Mouse (Mus musculus) heart, postnatal 10 days (tissue): ENCODE measurements around the gene Rad21l. TPM values are rescaled to one million over a fixed set of nuclear protein-coding genes. Genes with fewer than 3 reads are reported as not detected.

Experiments
- DNase-seq, 2 experiments: peaks; one replicate each; pipeline ENCODE4 v3.0.0; 2021
- intact Hi-C: fragments of 180-260 bp; cut with DNase I; formaldehyde crosslinking; loops from one replicate; pipeline ENCODE4 v1.15.1; 2025
- total RNA-seq, 2 experiments: library from RNA; stranded (reverse); gene quantifications; 2 replicates each; pipeline ENCODE4 v1.2.3; 2021

Rad21l gene
- total RNA-seq = not detected

GRCm38 (mm10) chr2:151668433-151668832 lies at the start of gene Rad21l:
TSS of gene Rad21l (minus strand) at chr2:151668533.
- no peak for DNase-seq
- intact Hi-C loops = no loop called here

- intact Hi-C loops = no loop called here
- peak; percentile 14 to 19 for DNase-seq
These were observed 48.2 kb upstream of the Rad21l start for GRCm38 (mm10) chr2:151716318-151717055.

GRCm38 (mm10) chr2:151715526-151715925 lies 47.2 kb upstream of the Rad21l start:
- intact Hi-C loops = no loop called here
- DNase-seq = no peak

- intact Hi-C loops = no loop called here
- DNase-seq = peak; percentile 16 to 51
These were observed 44.3 kb upstream of the Rad21l start for GRCm38 (mm10) chr2:151712647-151713046.

GRCm38 (mm10) chr2:151702851-151703190 lies 34.5 kb upstream of the Rad21l start:
- intact Hi-C loops = no loop called here
- peak in 1 of 2 experiments; percentile 24 for DNase-seq

- intact Hi-C loops = no loop called here
- peak; percentile 47 to 49 for DNase-seq
These were observed 34.0 kb upstream of the Rad21l start for GRCm38 (mm10) chr2:151702146-151702850.

GRCm38 (mm10) chr2:151701231-151702145 lies 33.2 kb upstream of the Rad21l start, which contains the start of gene Tmem74b:
TSS of gene Tmem74b (plus strand) at chr2:151702008.
- intact Hi-C loops = no loop called here
- DNase-seq = no peak

- intact Hi-C loops = loop anchor here (5.0 kb wide), 2 partner anchors 171 to 191 kb away; partner anchors contain the start of gene Nsfl1c
These were observed 14.6 kb upstream of the Rad21l start for GRCm38 (mm10) chr2:151682976-151683375.

GRCm38 (mm10) chr2:151682357-151682756 lies 14.0 kb upstream of the Rad21l start:
- intact Hi-C loops = loop anchor here (5.0 kb wide), 2 partner anchors 170 to 190 kb away; partner anchors contain the start of gene Nsfl1c
- DNase-seq = peak; percentile 16 to 18

More at GRCm38 (mm10) chr2:151682976-151683375, 14.6 kb upstream of the Rad21l start:
- no peak for DNase-seq

- DNase-seq = no peak
- intact Hi-C loops = loop anchor here (5.0 kb wide), 1 partner anchor 99 kb away; no protein-coding TSS in a partner anchor
These were observed 7.9 kb upstream of the Rad21l start for GRCm38 (mm10) chr2:151676234-151676633.

- no peak for DNase-seq
- intact Hi-C loops = no loop called here
These were observed 2.6 kb upstream of the Rad21l start for GRCm38 (mm10) chr2:151670968-151671329.

GRCm38 (mm10) chr2:151670026-151670967 lies 2.0 kb upstream of the Rad21l start:
- DNase-seq = no peak
- intact Hi-C loops = no loop called here

GRCm38 (mm10) chr2:151652053-151652452 lies 16.3 kb downstream of the Rad21l start:
- no peak for DNase-seq
- intact Hi-C loops = no loop called here

GRCm38 (mm10) chr2:151636015-151636402 lies 32.3 kb downstream of the Rad21l start:
- intact Hi-C loops = no loop called here
- no peak for DNase-seq

- DNase-seq = no peak
- intact Hi-C loops = no loop called here
These were observed 32.8 kb downstream of the Rad21l start for GRCm38 (mm10) chr2:151635362-151636014.

GRCm38 (mm10) chr2:151634903-151635302 lies 33.4 kb downstream of the Rad21l start:
- intact Hi-C loops = loop anchor here (5.0 kb wide), 1 partner anchor 58 kb away; no protein-coding TSS in a partner anchor

GRCm38 (mm10) chr2:151632982-151633381 lies 35.4 kb downstream of the Rad21l start:
- intact Hi-C loops = loop anchor here (5.0 kb wide), 1 partner anchor 56 kb away; no protein-coding TSS in a partner anchor
- DNase-seq = no peak

More at GRCm38 (mm10) chr2:151634903-151635302, 33.4 kb downstream of the Rad21l start:
- DNase-seq = no peak

- intact Hi-C loops = loop anchor here (5.0 kb wide), 1 partner anchor 55 kb away; no protein-coding TSS in a partner anchor
- peak; percentile 57 to 61 for DNase-seq
These were observed 36.0 kb downstream of the Rad21l start, which contains the start of gene Snph for GRCm38 (mm10) chr2:151632159-151632814. TSS of gene Snph (minus strand) at chr2:151632593.
